Mouse (Mus musculus) spleen, adult 2 months (tissue): ENCODE results near the gene Schip1. TPM values are rescaled to one million over a fixed set of nuclear protein-coding genes. Genes with fewer than 3 reads are reported as not detected.

ENCODE experiments used
- DNase-seq, 2 experiments: peaks; one replicate each; pipeline versions ENCODE4 v3.0.0 to v3.0.0-alpha.2; 2012 to 2021; ENCODE audit warnings: low spot score in 2 of 2, low read depth in 1 of 2
- H3K27ac ChIP-seq: fragments of 200-500 bp; 2 replicates; pipeline ENCODE4 v1.5.1; 2012; ENCODE audit warnings: low read length, inconsistent platforms; ENCODE audit not compliant: insufficient read depth
- H3K27me3 ChIP-seq: fragments of 200-500 bp; 2 replicates; pipeline ENCODE4 v1.6.1; 2012; ENCODE audit warnings: mild to moderate bottlenecking, moderate library complexity, low read length, inconsistent platforms; ENCODE audit not compliant: control insufficient read depth, insufficient read depth
- H3K36me3 ChIP-seq: fragments of 200-500 bp; 2 replicates; pipeline ENCODE4 v1.6.1; 2012; ENCODE audit warnings: mild to moderate bottlenecking, low read length, inconsistent platforms; ENCODE audit not compliant: control insufficient read depth, insufficient read depth
- H3K4me1 ChIP-seq: fragments of 200-500 bp; 2 replicates; pipeline ENCODE4 v1.6.1; 2011; ENCODE audit warnings: inconsistent platforms; ENCODE audit not compliant: control insufficient read depth, insufficient read depth, insufficient read length
- H3K4me3 ChIP-seq: fragments of 200-500 bp; 2 replicates; pipeline ENCODE4 v1.5.1; 2011; ENCODE audit warnings: mild to moderate bottlenecking, inconsistent platforms; ENCODE audit not compliant: insufficient read depth, insufficient read length; ENCODE audit errors: extremely low read depth
- CTCF ChIP-seq: fragments of 200-500 bp; IDR thresholded peaks from 2 replicates; pipeline ENCODE4 v1.5.1; 2011; ENCODE audit warnings: mild to moderate bottlenecking, inconsistent platforms; ENCODE audit not compliant: insufficient read depth, insufficient read length, insufficient replicate concordance; ENCODE audit errors: extremely low read depth
- POLR2A ChIP-seq: fragments of 200-500 bp; IDR thresholded peaks from 2 replicates; pipeline ENCODE4 v1.6.1; 2011; ENCODE audit warnings: low read depth, low read length, inconsistent platforms
- WGBS: fragments of 180-500 bp; shearing (Covaris S2); methylation state at CpG from one replicate; pipeline ENCODE4 v1.1.7; 2018; 5-methylcytosine and 5-hydroxymethylcytosine counted together
- polyA plus RNA-seq: library from polyadenylated mRNA; depleted of rRNA; stranded (reverse); fragments of >200 nt; gene quantifications from 2 replicates; pipeline ENCODE4 v1.2.3, GENCODE M21; 2012

Gene Schip1
- polyA plus RNA-seq, 1 experiment: 3.7 TPM

DNA sequence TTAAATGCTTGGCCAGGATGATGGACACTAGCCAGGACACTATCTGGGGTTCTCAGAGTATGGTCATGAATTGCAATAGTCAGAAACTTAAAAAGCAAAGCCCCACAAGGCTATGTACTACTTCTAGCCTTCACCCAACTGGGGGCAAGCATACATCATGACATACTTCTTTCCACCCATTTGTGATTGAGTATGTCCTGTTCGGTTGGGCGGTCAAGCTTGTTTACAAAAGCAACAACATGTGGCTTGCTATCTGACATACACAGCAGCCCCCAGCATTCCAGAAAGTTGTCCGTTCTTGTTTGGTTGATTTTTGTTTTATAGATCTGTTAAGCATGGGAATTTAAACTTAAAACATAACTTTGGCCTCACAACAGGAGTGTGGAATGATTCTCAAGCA lies 582.7 kb downstream of the Schip1 start:
- TF ChIP-seq CTCF: no peak
- no peak for TF ChIP-seq POLR2A

GRCm38 (mm10) chr3:68650251-68650650 lies 585.6 kb downstream of the Schip1 start:
- Histone ChIP-seq H3K4me3 (no peak overlapping the region), H3K27me3 (no peaks in the 10 kb centered on the region), H3K27ac (no peak overlapping the region), H3K4me1 (peaks cover 7% of the 10 kb centered on the region; the same call in 1 of the 2 replicates), H3K36me3 (no peaks in the 10 kb centered on the region)
- no peak for DNase-seq
- 93% methylated on average over 3 of the region's 3 CpGs for WGBS
- TF ChIP-seq POLR2A (no peak), CTCF (no peak)

More for the DNA sequence above, 582.7 kb downstream of the Schip1 start:
- Histone ChIP-seq H3K4me1 (peaks cover 7% of the 10 kb centered on the region; the same call in 1 of the 2 replicates), H3K4me3 (no peak overlapping the region), H3K36me3 (no peaks in the 10 kb centered on the region), H3K27me3 (no peaks in the 10 kb centered on the region), H3K27ac (no peak overlapping the region)
- peak in 1 of 2 experiments; percentile 7 for DNase-seq
- WGBS: 80% methylated on average over 3 of the region's 3 CpGs

GRCm38 (mm10) chr3:68656607-68657352 lies 592.2 kb downstream of the Schip1 start:
- no peaks in the 10 kb centered on the region for H3K27me3 ChIP-seq
- no peak for DNase-seq
- H3K4me1 ChIP-seq: no peaks in the 10 kb centered on the region; the same call in 1 of the 2 replicates
- H3K27ac ChIP-seq: no peak overlapping the region
- WGBS: 46% methylated on average over 4 of the region's 4 CpGs
- H3K36me3 ChIP-seq: no peaks in the 10 kb centered on the region
- no peak for TF ChIP-seq POLR2A
- TF ChIP-seq CTCF: no peak
- H3K4me3 ChIP-seq: no peak overlapping the region

DNA sequence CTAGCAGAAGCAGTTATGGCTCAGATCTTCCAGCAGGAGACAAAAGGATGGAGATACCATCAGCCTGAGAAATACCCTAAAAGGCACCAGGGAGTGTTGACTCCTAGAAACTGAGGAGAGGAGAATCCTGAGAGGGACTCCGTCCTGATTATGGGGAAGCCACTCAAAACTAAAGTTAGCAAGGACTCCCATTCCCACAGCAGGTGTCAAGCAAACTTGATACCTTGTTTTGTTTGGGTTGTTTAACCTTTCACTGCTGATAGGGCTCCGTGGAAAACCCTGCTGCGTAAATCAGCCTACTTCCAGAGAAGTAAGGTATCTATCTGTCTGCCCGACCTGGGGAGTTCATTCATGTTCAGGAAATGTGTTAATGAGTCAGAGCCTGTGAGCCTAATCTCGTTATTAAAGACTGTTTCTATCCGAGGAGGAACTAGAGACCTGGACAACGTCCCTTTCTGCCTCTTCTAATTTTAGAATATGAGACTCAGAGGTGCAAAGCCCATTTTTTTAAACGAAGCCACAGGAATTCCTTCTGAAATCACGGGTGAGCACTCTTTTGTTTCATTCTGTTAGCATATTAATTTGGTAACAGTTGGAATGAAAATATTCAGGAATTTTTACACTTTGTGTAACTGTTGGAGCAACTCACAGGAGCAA lies 593.1 kb downstream of the Schip1 start:
- no peaks in the 10 kb centered on the region; the same call in 1 of the 2 replicates for H3K4me1 ChIP-seq

GRCm38 (mm10) chr3:68659996-68660395 lies 595.4 kb downstream of the Schip1 start:
- Histone ChIP-seq H3K4me1 (no peaks in the 10 kb centered on the region; the same call in 1 of the 2 replicates), H3K27me3 (no peaks in the 10 kb centered on the region), H3K27ac (no peak overlapping the region), H3K4me3 (no peak overlapping the region), H3K36me3 (no peaks in the 10 kb centered on the region)
- no peak for TF ChIP-seq CTCF
- TF ChIP-seq POLR2A: no peak
- 90% methylated on average over 6 of the region's 6 CpGs for WGBS
- no peak for DNase-seq

More for the DNA sequence above, 593.1 kb downstream of the Schip1 start:
- Histone ChIP-seq H3K36me3 (no peaks in the 10 kb centered on the region), H3K27ac (no peak overlapping the region), H3K4me3 (no peak overlapping the region), H3K27me3 (no peaks in the 10 kb centered on the region)
- TF ChIP-seq POLR2A (no peak), CTCF (no peak)
- no peak for DNase-seq
- WGBS: 25% methylated on average over 9 of the region's 9 CpGs

DNA sequence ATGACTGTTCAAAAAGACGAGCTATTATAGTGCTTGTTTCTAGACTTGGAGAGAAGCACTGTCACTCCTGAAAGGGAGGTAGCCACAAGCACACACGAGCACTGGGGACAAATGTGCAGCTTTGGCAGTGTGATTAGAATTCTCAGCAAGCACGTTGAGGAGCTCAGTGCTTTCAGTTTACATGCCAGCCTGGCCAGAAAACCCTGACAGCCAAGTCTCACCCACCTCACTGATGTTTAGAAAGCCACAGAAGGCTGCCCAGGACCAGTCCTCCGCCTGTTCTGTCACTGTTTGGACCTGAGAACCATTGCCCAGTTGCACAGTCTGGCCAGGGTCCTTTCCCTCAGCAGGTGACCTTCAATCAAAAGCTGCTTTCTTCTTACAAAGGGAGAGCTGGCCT lies 595.9 kb downstream of the Schip1 start:
- TF ChIP-seq POLR2A (no peak), CTCF (no peak)
- Histone ChIP-seq H3K4me1 (no peaks in the 10 kb centered on the region; the same call in 1 of the 2 replicates), H3K4me3 (no peak overlapping the region), H3K27ac (no peak overlapping the region), H3K27me3 (no peaks in the 10 kb centered on the region), H3K36me3 (no peaks in the 10 kb centered on the region)
- DNase-seq: no peak
- 61% methylated on average over 4 of the region's 4 CpGs for WGBS
